Mouse (Mus musculus) limb, embryonic 12.5 days (tissue): ENCODE data around the gene Galk1. TPM values are rescaled to one million over a fixed set of nuclear protein-coding genes. Genes with fewer than 3 reads are reported as not detected.

Experiments
- ATAC-seq: fragments of 200-750 bp; cut with Nextera tagmentation; 2 replicates; pipeline ENCODE4 v1.8.0; 2017; ENCODE audit warnings: low read depth, moderate TSS enrichment; ENCODE audit not compliant: insufficient number of reproducible peaks, insufficient read depth, low FRiP score, low TSS enrichment
- H3K27ac ChIP-seq: fragments of 300-500 bp; sonication (generic); 2 replicates; pipeline ENCODE4 v1.5.1; 2016; ENCODE audit warnings: mild to moderate bottlenecking, moderate library complexity
- H3K27me3 ChIP-seq: fragments of 300-500 bp; sonication (generic); 2 replicates; pipeline ENCODE4 v1.6.1; 2016; ENCODE audit warnings: mild to moderate bottlenecking, moderate library complexity
- H3K36me3 ChIP-seq: fragments of 300-500 bp; sonication (generic); 2 replicates; pipeline ENCODE4 v1.6.1; 2016; ENCODE audit warnings: mild to moderate bottlenecking, moderate library complexity
- H3K4me1 ChIP-seq: fragments of 300-500 bp; sonication (generic); replicated peaks from 2 replicates; pipeline ENCODE4 v1.6.1; 2016
- H3K4me2 ChIP-seq: fragments of 300-500 bp; sonication (generic); 2 replicates; pipeline ENCODE4 v1.6.1; 2016; ENCODE audit warnings: mild to moderate bottlenecking, moderate library complexity
- H3K4me3 ChIP-seq: fragments of 300-500 bp; sonication (generic); replicated peaks from 2 replicates; pipeline ENCODE4 v1.5.1; 2016; ENCODE audit warnings: mild to moderate bottlenecking
- H3K9ac ChIP-seq: fragments of 300-500 bp; sonication (generic); replicated peaks from 2 replicates; pipeline ENCODE4 v1.6.1; 2016; ENCODE audit warnings: mild to moderate bottlenecking, moderate library complexity
- H3K9me3 ChIP-seq: fragments of 300-500 bp; sonication (generic); 2 replicates; pipeline ENCODE4 v1.6.1; 2016; ENCODE audit warnings: mild to moderate bottlenecking, moderate library complexity
- WGBS: fragments of 180-500 bp; shearing (Covaris S2); methylation state at CpG from one replicate; pipeline ENCODE4 v1.1.7; 2016; 5-methylcytosine and 5-hydroxymethylcytosine counted together
- polyA plus RNA-seq: library from polyadenylated mRNA; unstranded; fragments of >200 nt; fragmentation: Nextera tagmentation; extraction: Ambion mirVana; gene quantifications from 2 replicates; pipeline ENCODE4 v1.2.1, GENCODE M21; 2016

The Galk1 gene
- polyA plus RNA-seq, 1 experiment from 2014 or later: 181 TPM

- Histone ChIP-seq H3K4me2 (no peak overlapping the region), H3K4me3 (no peak overlapping the region), H3K9ac (no peak overlapping the region), H3K9me3 (no peaks in the 10 kb centered on the region), H3K4me1 (peaks cover 49% of the 10 kb centered on the region), H3K27ac (0 out of 2 replicates have a peak overlapping the region, but pooled peaks have one; percentile 31), H3K27me3 (no peaks in the 10 kb centered on the region), H3K36me3 (peaks cover 44% of the 10 kb centered on the region)
- 63% methylated on average over 13 of the region's 13 CpGs for WGBS
- ATAC-seq: no peak
These were observed 3.6 kb downstream of the Galk1 start for GRCm38 (mm10) chr11:116008832-116009375.

- 85% methylated on average over 11 of the region's 11 CpGs for WGBS
- ATAC-seq: no peak
- Histone ChIP-seq H3K27me3 (no peaks in the 10 kb centered on the region), H3K4me3 (no peak overlapping the region), H3K36me3 (peaks cover 44% of the 10 kb centered on the region), H3K9ac (no peak overlapping the region), H3K9me3 (no peaks in the 10 kb centered on the region), H3K4me1 (peaks cover 49% of the 10 kb centered on the region), H3K4me2 (no peak overlapping the region), H3K27ac (no peak overlapping the region)
These were observed 4.1 kb downstream of the Galk1 start for GRCm38 (mm10) chr11:116008411-116008810.

DNA sequence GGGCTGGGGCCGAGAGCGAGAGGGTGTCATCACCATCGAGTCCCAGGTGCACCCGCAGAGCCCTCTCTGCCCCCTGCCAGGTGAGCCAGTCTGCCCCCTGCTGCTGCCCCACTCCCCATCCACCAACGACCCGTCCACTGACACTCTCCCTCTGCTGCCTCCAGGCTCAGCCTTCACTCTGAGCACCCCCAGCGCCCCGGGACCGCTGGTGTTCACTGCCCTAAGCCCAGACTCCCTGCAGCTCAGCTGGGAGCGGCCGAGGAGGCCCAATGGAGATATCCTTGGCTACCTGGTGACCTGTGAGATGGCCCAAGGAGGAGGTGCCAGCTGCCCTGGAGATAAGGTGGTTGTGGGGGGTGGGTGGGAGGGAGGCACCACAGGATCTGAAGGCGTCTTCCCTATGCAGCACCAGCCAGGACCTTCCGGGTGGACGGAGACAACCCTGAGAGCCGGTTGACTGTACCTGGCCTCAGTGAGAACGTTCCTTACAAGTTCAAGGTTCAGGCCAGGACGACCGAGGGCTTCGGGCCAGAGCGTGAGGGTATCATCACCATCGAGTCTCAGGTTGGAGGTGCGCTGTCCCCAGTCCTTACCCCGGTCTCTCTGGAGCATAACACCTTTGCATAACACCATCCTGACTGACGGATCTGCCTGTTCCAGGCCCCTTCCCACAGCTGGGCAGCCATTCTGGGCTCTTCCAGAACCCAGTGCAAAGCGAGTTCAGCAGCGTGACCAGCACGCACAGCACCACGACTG, 5.2 kb downstream of the Galk1 start:
- 84% methylated on average over 28 of the region's 28 CpGs for WGBS
- no peak overlapping the region for H3K27ac ChIP-seq
- peaks cover 44% of the 10 kb centered on the region for H3K36me3 ChIP-seq
- no peak for ATAC-seq
- peaks cover 44% of the 10 kb centered on the region for H3K4me1 ChIP-seq
- H3K9me3 ChIP-seq: peaks cover 4% of the 10 kb centered on the region; the same call in 1 of the 2 replicates
- no peak overlapping the region for H3K9ac ChIP-seq
- H3K27me3 ChIP-seq: no peaks in the 10 kb centered on the region
- no peak overlapping the region for H3K4me2 ChIP-seq
- H3K4me3 ChIP-seq: no peak overlapping the region

DNA sequence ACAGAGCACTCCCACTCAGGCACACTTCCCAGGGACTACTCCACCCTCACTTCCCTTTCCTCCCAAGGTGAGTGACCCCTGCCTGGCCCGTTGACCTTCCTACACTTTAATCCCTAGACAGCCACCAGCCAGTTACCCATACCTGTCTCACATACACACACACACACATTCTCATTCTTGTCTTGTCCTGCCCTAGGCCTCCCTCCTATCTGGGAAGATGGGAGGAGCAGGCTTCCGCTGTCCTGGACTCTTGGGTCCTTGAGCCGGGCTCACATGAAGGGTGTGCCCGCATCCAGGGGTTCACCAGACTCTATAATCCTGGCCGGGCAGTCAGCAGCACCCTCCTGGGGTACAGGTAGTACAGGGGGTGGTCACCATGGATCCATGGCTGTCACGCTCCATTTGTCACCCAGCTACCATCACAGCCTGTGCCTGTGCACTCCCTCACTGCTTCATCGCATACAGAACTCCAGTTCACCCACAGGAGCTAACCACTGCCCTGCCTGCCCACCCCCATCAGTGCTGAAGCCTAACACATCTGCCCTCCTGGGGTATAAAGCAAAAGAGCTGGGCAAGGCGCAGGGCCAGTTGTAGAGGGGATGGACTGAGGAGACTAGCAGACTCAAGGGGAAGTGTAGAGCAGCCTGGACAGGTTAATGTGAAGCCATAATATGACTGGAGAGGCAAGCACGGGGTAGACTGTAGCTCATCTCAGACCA, 6.7 kb downstream of the Galk1 start:
- 0 out of 2 replicates have a peak, but pooled peaks have one; percentile 16 for ATAC-seq
- Histone ChIP-seq H3K36me3 (peaks cover 44% of the 10 kb centered on the region), H3K27ac (no peak overlapping the region), H3K9ac (0 out of 2 replicates have a peak overlapping the region, but pooled peaks have one; percentile 2), H3K4me2 (peak overlapping the region; percentile 61), H3K4me1 (peaks cover 35% of the 10 kb centered on the region), H3K27me3 (no peaks in the 10 kb centered on the region), H3K9me3 (peaks cover 4% of the 10 kb centered on the region; the same call in 1 of the 2 replicates), H3K4me3 (no peak overlapping the region)
- WGBS: 63% methylated on average over 9 of the region's 9 CpGs

GRCm38 (mm10) chr11:116004840-116005700, 7.4 kb downstream of the Galk1 start:
- Histone ChIP-seq H3K4me3 (peak overlapping the region; percentile 38), H3K27me3 (peaks cover 5% of the 10 kb centered on the region), H3K36me3 (peaks cover 37% of the 10 kb centered on the region), H3K4me1 (peaks cover 29% of the 10 kb centered on the region), H3K27ac (peak overlapping the region; percentile 75), H3K9me3 (peaks cover 4% of the 10 kb centered on the region; the same call in 1 of the 2 replicates), H3K4me2 (peak overlapping the region; percentile 61), H3K9ac (peak overlapping the region; percentile 60)
- WGBS: 5% methylated on average over 54 of the region's 54 CpGs
- ATAC-seq: peak; percentile 50

- Histone ChIP-seq H3K9ac (peak overlapping the region; percentile 60), H3K4me2 (peak overlapping the region; percentile 61), H3K4me3 (peak overlapping the region; percentile 38), H3K27me3 (peaks cover 9% of the 10 kb centered on the region), H3K4me1 (peaks cover 24% of the 10 kb centered on the region), H3K9me3 (peaks cover 4% of the 10 kb centered on the region; the same call in 1 of the 2 replicates), H3K36me3 (peaks cover 30% of the 10 kb centered on the region), H3K27ac (peak overlapping the region; percentile 75; the same call in 1 of the 2 replicates)
- no peak for ATAC-seq
- WGBS: 44% methylated on average over 8 of the region's 8 CpGs
These were observed 8.2 kb downstream of the Galk1 start for GRCm38 (mm10) chr11:116004186-116004823.

GRCm38 (mm10) chr11:116002894-116003293, 9.6 kb downstream of the Galk1 start:
- Histone ChIP-seq H3K27me3 (peaks cover 12% of the 10 kb centered on the region), H3K9ac (no peak overlapping the region), H3K4me3 (no peak overlapping the region), H3K4me2 (no peak overlapping the region), H3K27ac (no peak overlapping the region), H3K9me3 (peaks cover 4% of the 10 kb centered on the region; the same call in 1 of the 2 replicates), H3K4me1 (peaks cover 18% of the 10 kb centered on the region), H3K36me3 (peaks cover 16% of the 10 kb centered on the region)
- WGBS: 87% methylated on average over 3 of the region's 3 CpGs
- no peak for ATAC-seq

DNA sequence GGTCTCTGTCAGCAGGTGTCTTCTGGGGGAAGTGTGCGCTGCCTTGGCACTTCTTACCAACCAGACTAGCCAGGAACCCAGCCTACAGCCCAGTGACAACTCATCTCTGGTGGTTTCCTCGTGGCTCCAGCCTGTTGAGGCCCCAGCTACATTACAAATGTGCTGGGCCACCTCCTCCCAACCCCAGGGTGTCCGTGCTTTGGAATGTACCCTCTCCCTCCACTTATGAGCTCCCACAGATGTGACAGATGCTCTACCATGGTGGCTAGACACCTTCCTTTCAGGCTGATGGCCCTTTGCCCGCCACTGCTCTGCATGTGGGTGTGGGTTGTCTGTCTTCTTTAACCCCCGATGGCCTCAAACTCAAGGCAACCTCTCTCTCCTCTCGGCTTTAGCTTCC, 10.8 kb downstream of the Galk1 start:
- Histone ChIP-seq H3K36me3 (peaks cover 4% of the 10 kb centered on the region), H3K4me2 (no peak overlapping the region), H3K9ac (no peak overlapping the region), H3K4me3 (no peak overlapping the region), H3K4me1 (peaks cover 18% of the 10 kb centered on the region), H3K27ac (no peak overlapping the region), H3K9me3 (peaks cover 4% of the 10 kb centered on the region; the same call in 1 of the 2 replicates), H3K27me3 (peaks cover 12% of the 10 kb centered on the region)
- WGBS: 66% methylated on average over 6 of the region's 6 CpGs
- no peak for ATAC-seq

GRCm38 (mm10) chr11:116000607-116001006, 11.9 kb downstream of the Galk1 start:
- H3K9me3 ChIP-seq: peaks cover 4% of the 10 kb centered on the region; the same call in 1 of the 2 replicates
- H3K9ac ChIP-seq: no peak overlapping the region
- H3K4me3 ChIP-seq: no peak overlapping the region
- ATAC-seq: no peak
- H3K4me1 ChIP-seq: peaks cover 12% of the 10 kb centered on the region
- no peaks in the 10 kb centered on the region for H3K36me3 ChIP-seq
- WGBS: 53% methylated on average over 10 of the region's 10 CpGs
- peaks cover 12% of the 10 kb centered on the region for H3K27me3 ChIP-seq
- H3K4me2 ChIP-seq: no peak overlapping the region
- no peak overlapping the region for H3K27ac ChIP-seq

- WGBS: 20% methylated on average over 14 of the region's 14 CpGs
- Histone ChIP-seq H3K4me1 (0 out of 2 replicates have a peak, but pooled peaks cover 2% of the 10 kb centered on the region), H3K9me3 (peaks cover 4% of the 10 kb centered on the region; the same call in 1 of the 2 replicates), H3K4me2 (no peak overlapping the region), H3K4me3 (no peak overlapping the region), H3K27ac (no peak overlapping the region), H3K36me3 (no peaks in the 10 kb centered on the region), H3K9ac (no peak overlapping the region), H3K27me3 (peaks cover 12% of the 10 kb centered on the region)
- no peak for ATAC-seq
These were observed 12.9 kb downstream of the Galk1 start for GRCm38 (mm10) chr11:115999538-116000143.
